ENCODE assay signal across 8 mouse cellular contexts in genomic region chr11:69604347-69604746, GRCm38 (mm10). TPM values are rescaled to one million over a fixed set of nuclear protein-coding genes. Genes with fewer than 3 reads are reported as not detected.
DNase-seq lines count a peak whose midpoint lies in the region; ATAC-seq and TF ChIP-seq lines count a peak whose summit lies in the region.

No protein-coding gene starts in this region.

- DNase-seq in kidney, postnatal 36 days = no peak
- no peak for DNase-seq in embryonic facial prominence, embryonic 14.5 days (ENCODE audit: low spot score)
- no peak for DNase-seq in intestine, embryonic 14.5 days (ENCODE audit: low spot score)
- no peak for DNase-seq in midbrain, postnatal 0 days (ENCODE audit: low spot score)
- no peak for DNase-seq in Muller cell, postnatal 12 days (ENCODE audit: inconsistent ontology term)
- no peak for DNase-seq in left cerebral cortex, postnatal 36 days (ENCODE audit: low spot score in 2 of 2)
- DNase-seq in ovary, postnatal 14 days (ENCODE audit: low spot score) = no peak

- TF ChIP-seq CTCF in midbrain, postnatal 0 days (IDR thresholded peaks at IDR 0.05) = no peak

- H3K4me1 ChIP-seq in kidney, embryonic 16.5 days (ENCODE audit: insufficient read depth, low read length) = peaks cover 33% of the 10 kb centered on the region
- H3K4me1 ChIP-seq in embryonic facial prominence, embryonic 14.5 days (ENCODE audit: control insufficient read depth, insufficient read depth, low read length) = peaks cover 24% of the 10 kb centered on the region
- H3K4me1 ChIP-seq in intestine, embryonic 14.5 days (replicated peaks; ENCODE audit: control insufficient read depth, insufficient read depth, low read length) = peaks cover 42% of the 10 kb centered on the region
- peaks cover 10% of the 10 kb centered on the region for H3K4me1 ChIP-seq in midbrain, postnatal 0 days (ENCODE audit: insufficient read depth, low read length)

- peak overlapping the region; percentile 52 for H3K4me3 ChIP-seq in kidney, embryonic 16.5 days (ENCODE audit: low read length)
- peak overlapping the region; percentile 60 for H3K4me3 ChIP-seq in embryonic facial prominence, embryonic 14.5 days (ENCODE audit: low read depth, low read length)
- peak overlapping the region; percentile 59 for H3K4me3 ChIP-seq in intestine, embryonic 14.5 days (ENCODE audit: low read depth, low read length)
- peak overlapping the region; percentile 91 for H3K4me3 ChIP-seq in midbrain, postnatal 0 days (ENCODE audit: low read depth, low read length)

- peaks cover 9% of the 10 kb centered on the region for H3K27me3 ChIP-seq in kidney, embryonic 16.5 days (ENCODE audit: insufficient read depth, low read length)
- H3K27me3 ChIP-seq in embryonic facial prominence, embryonic 14.5 days (replicated peaks; ENCODE audit: control insufficient read depth, insufficient read depth, low read length) = peaks cover 5% of the 10 kb centered on the region; the same call in 1 of the 2 replicates
- H3K27me3 ChIP-seq in intestine, embryonic 14.5 days (replicated peaks; ENCODE audit: control insufficient read depth, insufficient read depth, low read length) = 0 out of 2 replicates have a peak, but pooled peaks cover 11% of the 10 kb centered on the region
- H3K27me3 ChIP-seq in midbrain, postnatal 0 days (ENCODE audit: insufficient read depth, low read length) = no peaks in the 10 kb centered on the region

- WGBS in kidney, embryonic 16.5 days = 64% methylated on average over 3 of the region's 3 CpGs
- 45% methylated on average over 3 of the region's 3 CpGs for WGBS in embryonic facial prominence, embryonic 14.5 days
- WGBS in intestine, embryonic 14.5 days = 59% methylated on average over 3 of the region's 3 CpGs
- 27% methylated on average over 3 of the region's 3 CpGs for WGBS in midbrain, postnatal 0 days

- H3K36me3 ChIP-seq in kidney, embryonic 16.5 days (ENCODE audit: insufficient read depth, low read length) = no peaks in the 10 kb centered on the region
- H3K36me3 ChIP-seq in embryonic facial prominence, embryonic 14.5 days (ENCODE audit: control insufficient read depth, insufficient read depth, low read length) = no peaks in the 10 kb centered on the region
- H3K36me3 ChIP-seq in intestine, embryonic 14.5 days (ENCODE audit: control insufficient read depth, insufficient read depth, low read length) = no peaks in the 10 kb centered on the region
- H3K36me3 ChIP-seq in midbrain, postnatal 0 days (ENCODE audit: insufficient read depth, low read length) = peaks cover 27% of the 10 kb centered on the region

- H3K9me3 ChIP-seq in kidney, embryonic 16.5 days (ENCODE audit: low read length) = no peaks in the 10 kb centered on the region
- no peaks in the 10 kb centered on the region for H3K9me3 ChIP-seq in embryonic facial prominence, embryonic 14.5 days (ENCODE audit: control insufficient read depth, low read length)
- no peaks in the 10 kb centered on the region for H3K9me3 ChIP-seq in intestine, embryonic 14.5 days (ENCODE audit: control insufficient read depth, low read length)
- H3K9me3 ChIP-seq in midbrain, postnatal 0 days (ENCODE audit: low read length) = no peaks in the 10 kb centered on the region

- H3K4me2 ChIP-seq in kidney, embryonic 16.5 days (replicated peaks; ENCODE audit: low read depth, low read length) = peak overlapping the region; percentile 98
- peak overlapping the region; percentile 98 for H3K4me2 ChIP-seq in embryonic facial prominence, embryonic 14.5 days (ENCODE audit: low read depth, low read length)
- H3K4me2 ChIP-seq in intestine, embryonic 14.5 days (ENCODE audit: low read length) = peak overlapping the region; percentile 100
- H3K4me2 ChIP-seq in midbrain, postnatal 0 days (ENCODE audit: low read depth, low read length, poor library complexity, severe bottlenecking) = peak overlapping the region; percentile 80

- peak overlapping the region; percentile 69; the same call in 1 of the 2 replicates for H3K9ac ChIP-seq in kidney, embryonic 16.5 days (replicated peaks; ENCODE audit: low read length)
- H3K9ac ChIP-seq in embryonic facial prominence, embryonic 14.5 days (ENCODE audit: low read depth, low read length) = peak overlapping the region; percentile 68
- peak overlapping the region; percentile 53 for H3K9ac ChIP-seq in intestine, embryonic 14.5 days (ENCODE audit: low read length)
- H3K9ac ChIP-seq in midbrain, postnatal 0 days (replicated peaks; ENCODE audit: low read length, poor library complexity, severe bottlenecking) = peak overlapping the region; percentile 90

- H3K27ac ChIP-seq in kidney, embryonic 16.5 days (ENCODE audit: low read length) = no peak overlapping the region; the same call in 1 of the 2 replicates
- no peak overlapping the region for H3K27ac ChIP-seq in embryonic facial prominence, embryonic 14.5 days (replicated peaks; ENCODE audit: low read depth, low read length)
- no peak overlapping the region for H3K27ac ChIP-seq in intestine, embryonic 14.5 days (ENCODE audit: low read depth)
- H3K27ac ChIP-seq in midbrain, postnatal 0 days (ENCODE audit: low read depth, low read length) = peak overlapping the region; percentile 90

- 0 out of 2 replicates have a peak, but pooled peaks have one; percentile 21 for ATAC-seq in kidney, embryonic 16.5 days (ENCODE audit: low FRiP score, low TSS enrichment)
- no peak for ATAC-seq in embryonic facial prominence, embryonic 14.5 days (ENCODE audit: low read depth)
- no peak for ATAC-seq in intestine, embryonic 14.5 days (replicated peaks; ENCODE audit: low FRiP score, low TSS enrichment, low read depth)
- no peak for ATAC-seq in midbrain, postnatal 0 days (ENCODE audit: low FRiP score)

- intact Hi-C loops in left cerebral cortex, postnatal 36 days (cut with DNase I) = loop anchor here (2.0 kb wide), 1 partner anchor 24 kb away; the partner anchor contains the start of genes Trp53 and Wrap53

RNA-seq across cellular contexts. Expression of gene Atp1b2, which starts 1.4 kb away (rescaled TPM):
- 12.3 and 14.3 TPM in 2 replicates for polyA plus RNA-seq in kidney, embryonic 16.5 days (2015; fragmentation: Nextera tagmentation; extraction: Ambion mirVana)
- 15.6 and 17.7 TPM in 2 replicates for polyA plus RNA-seq in embryonic facial prominence, embryonic 14.5 days (2014; fragmentation: Nextera tagmentation; extraction: Ambion mirVana)
- polyA plus RNA-seq in intestine, embryonic 14.5 days (2014; fragmentation: Nextera tagmentation; extraction: Ambion mirVana) = 7.3 and 8.2 TPM in 2 replicates
- total RNA-seq in midbrain, postnatal 0 days (2014; rRNA removed) = 145 and 161 TPM in 2 replicates
- polyA plus RNA-seq in midbrain, postnatal 0 days (2015; fragmentation: Nextera tagmentation; extraction: Ambion mirVana) = 167 and 175 TPM in 2 replicates
- 100 to 1,000 TPM; 398 to 420 TPM for total RNA-seq in left cerebral cortex, postnatal 36 days (2021)

RNA-seq across cellular contexts. Expression of gene Shbg, which starts 13.4 kb away (rescaled TPM):
- polyA plus RNA-seq in kidney, embryonic 16.5 days (2015; fragmentation: Nextera tagmentation; extraction: Ambion mirVana) = 0.17 TPM in 1 of 2 replicates, not detected in the other
- not detected in 2 replicates for polyA plus RNA-seq in embryonic facial prominence, embryonic 14.5 days (2014; fragmentation: Nextera tagmentation; extraction: Ambion mirVana)
- polyA plus RNA-seq in intestine, embryonic 14.5 days (2014; fragmentation: Nextera tagmentation; extraction: Ambion mirVana) = not detected in 2 replicates
- total RNA-seq in midbrain, postnatal 0 days (2014; rRNA removed) = not detected in 2 replicates
- polyA plus RNA-seq in midbrain, postnatal 0 days (2015; fragmentation: Nextera tagmentation; extraction: Ambion mirVana) = not detected in 2 replicates
- total RNA-seq in left cerebral cortex, postnatal 36 days (2021) = not detected

RNA-seq across cellular contexts. Expression of gene Sat2, which starts 17.5 kb away (rescaled TPM):
- 21.3 and 24.1 TPM in 2 replicates for polyA plus RNA-seq in kidney, embryonic 16.5 days (2015; fragmentation: Nextera tagmentation; extraction: Ambion mirVana)
- polyA plus RNA-seq in embryonic facial prominence, embryonic 14.5 days (2014; fragmentation: Nextera tagmentation; extraction: Ambion mirVana) = 15.6 and 16.6 TPM in 2 replicates
- 16.8 and 18.1 TPM in 2 replicates for polyA plus RNA-seq in intestine, embryonic 14.5 days (2014; fragmentation: Nextera tagmentation; extraction: Ambion mirVana)
- 10.5 and 13.3 TPM in 2 replicates for total RNA-seq in midbrain, postnatal 0 days (2014; rRNA removed)
- 29.6 and 29.9 TPM in 2 replicates for polyA plus RNA-seq in midbrain, postnatal 0 days (2015; fragmentation: Nextera tagmentation; extraction: Ambion mirVana)
- 10 to 100 TPM in 1 of 2 experiments, 1 to 10 TPM in 1; 9.5 to 11.2 TPM for total RNA-seq in left cerebral cortex, postnatal 36 days (2021)

RNA-seq across cellular contexts. Expression of gene Trp53, which starts 24.2 kb away (rescaled TPM):
- polyA plus RNA-seq in kidney, embryonic 16.5 days (2015; fragmentation: Nextera tagmentation; extraction: Ambion mirVana) = 191 and 205 TPM in 2 replicates
- 111 and 133 TPM in 2 replicates for polyA plus RNA-seq in embryonic facial prominence, embryonic 14.5 days (2014; fragmentation: Nextera tagmentation; extraction: Ambion mirVana)
- polyA plus RNA-seq in intestine, embryonic 14.5 days (2014; fragmentation: Nextera tagmentation; extraction: Ambion mirVana) = 176 and 192 TPM in 2 replicates
- 29.5 and 34.5 TPM in 2 replicates for total RNA-seq in midbrain, postnatal 0 days (2014; rRNA removed)
- 30.3 and 31.9 TPM in 2 replicates for polyA plus RNA-seq in midbrain, postnatal 0 days (2015; fragmentation: Nextera tagmentation; extraction: Ambion mirVana)
- 10 to 100 TPM; 21.7 to 22.6 TPM for total RNA-seq in left cerebral cortex, postnatal 36 days (2021)

RNA-seq across cellular contexts. Expression of gene Wrap53, which starts 24.3 kb away (rescaled TPM):
- polyA plus RNA-seq in kidney, embryonic 16.5 days (2015; fragmentation: Nextera tagmentation; extraction: Ambion mirVana) = 29.3 and 30.3 TPM in 2 replicates
- 18.4 and 19.8 TPM in 2 replicates for polyA plus RNA-seq in embryonic facial prominence, embryonic 14.5 days (2014; fragmentation: Nextera tagmentation; extraction: Ambion mirVana)
- polyA plus RNA-seq in intestine, embryonic 14.5 days (2014; fragmentation: Nextera tagmentation; extraction: Ambion mirVana) = 26.8 and 31.8 TPM in 2 replicates
- total RNA-seq in midbrain, postnatal 0 days (2014; rRNA removed) = 15.7 and 16.8 TPM in 2 replicates
- 12.6 and 14.2 TPM in 2 replicates for polyA plus RNA-seq in midbrain, postnatal 0 days (2015; fragmentation: Nextera tagmentation; extraction: Ambion mirVana)
- total RNA-seq in left cerebral cortex, postnatal 36 days (2021) = 10 to 100 TPM; 10.2 to 10.8 TPM
